Mouse (Mus musculus) testis, adult 2 months (tissue): ENCODE results near the gene Tmcc3. TPM values are rescaled to one million over a fixed set of nuclear protein-coding genes. Genes with fewer than 3 reads are reported as not detected.

Experiments
- H3K27ac ChIP-seq: fragments of 200-500 bp; 2 replicates; pipeline ENCODE4 v1.5.1; 2012; ENCODE audit warnings: low read depth, low read length; ENCODE audit not compliant: control insufficient read depth, insufficient read depth
- H3K27me3 ChIP-seq: fragments of 200-500 bp; 2 replicates; pipeline ENCODE4 v1.6.1; 2012; ENCODE audit warnings: mild to moderate bottlenecking, low read length, moderate library complexity; ENCODE audit not compliant: control insufficient read depth, insufficient read depth
- H3K36me3 ChIP-seq: fragments of 200-500 bp; 2 replicates; pipeline ENCODE4 v1.6.1; 2012; ENCODE audit warnings: mild to moderate bottlenecking, low read length; ENCODE audit not compliant: control insufficient read depth, insufficient read depth
- H3K4me1 ChIP-seq: fragments of 200-500 bp; 2 replicates; pipeline ENCODE4 v1.6.1; 2012; ENCODE audit warnings: low read length; ENCODE audit not compliant: control insufficient read depth, insufficient read depth
- H3K4me3 ChIP-seq: fragments of 200-500 bp; 2 replicates; pipeline ENCODE4 v1.5.1; 2012; ENCODE audit warnings: low read depth, mild to moderate bottlenecking, low read length, moderate library complexity, mixed read lengths; ENCODE audit not compliant: control insufficient read depth
- CTCF ChIP-seq: fragments of 200-500 bp; IDR thresholded peaks from 2 replicates; pipeline ENCODE4 v1.5.1; 2012; ENCODE audit warnings: low read depth, mild to moderate bottlenecking, inconsistent platforms, low read length, moderate library complexity; ENCODE audit not compliant: control insufficient read depth, insufficient read depth, insufficient replicate concordance
- POLR2A ChIP-seq: fragments of 200-500 bp; IDR thresholded peaks from 2 replicates; pipeline ENCODE4 v1.6.1; 2012; ENCODE audit warnings: low read depth, mild to moderate bottlenecking, inconsistent platforms, low read length, moderate library complexity; ENCODE audit not compliant: control insufficient read depth
- polyA plus RNA-seq: library from polyadenylated mRNA; depleted of rRNA; stranded (reverse); fragments of >200 nt; gene quantifications from 2 replicates; pipeline ENCODE4 v1.2.3, GENCODE M21; 2012

The Tmcc3 gene
- polyA plus RNA-seq, 1 experiment, result 5.7 TPM

- no peak overlapping the region for H3K4me3 ChIP-seq
- H3K4me1 ChIP-seq, result peaks cover 10% of the 10 kb centered on the region
- no peaks in the 10 kb centered on the region for H3K27me3 ChIP-seq
- H3K36me3 ChIP-seq, result no peaks in the 10 kb centered on the region
- no peak overlapping the region for H3K27ac ChIP-seq
- TF ChIP-seq POLR2A (no peak), CTCF (no peak)
Observed at GRCm38 (mm10) chr10:94477366-94478225, 165.8 kb downstream of the Tmcc3 start.

- Histone ChIP-seq H3K27ac (no peak overlapping the region), H3K36me3 (no peaks in the 10 kb centered on the region), H3K4me3 (peak overlapping the region; percentile 27), H3K4me1 (peaks cover 10% of the 10 kb centered on the region), H3K27me3 (no peaks in the 10 kb centered on the region)
- TF ChIP-seq POLR2A, result no peak
- TF ChIP-seq CTCF, result no peak
Observed at GRCm38 (mm10) chr10:94479646-94480045, 167.9 kb downstream of the Tmcc3 start.

GRCm38 (mm10) chr10:94480380-94481101 lies 168.8 kb downstream of the Tmcc3 start:
- no peaks in the 10 kb centered on the region for H3K36me3 ChIP-seq
- H3K4me1 ChIP-seq, result peaks cover 10% of the 10 kb centered on the region
- H3K4me3 ChIP-seq, result no peak overlapping the region
- H3K27me3 ChIP-seq, result no peaks in the 10 kb centered on the region
- TF ChIP-seq POLR2A (no peak), CTCF (no peak)
- no peak overlapping the region for H3K27ac ChIP-seq

- Histone ChIP-seq H3K27me3 (no peaks in the 10 kb centered on the region), H3K4me3 (no peak overlapping the region), H3K36me3 (no peaks in the 10 kb centered on the region), H3K27ac (no peak overlapping the region), H3K4me1 (peaks cover 10% of the 10 kb centered on the region)
- TF ChIP-seq CTCF (no peak), POLR2A (no peak)
Observed at GRCm38 (mm10) chr10:94481613-94482012, 169.9 kb downstream of the Tmcc3 start.

GRCm38 (mm10) chr10:94486179-94486578 lies 174.4 kb downstream of the Tmcc3 start:
- no peak overlapping the region for H3K27ac ChIP-seq
- TF ChIP-seq POLR2A (no peak), CTCF (no peak)

GRCm38 (mm10) chr10:94489509-94489908 lies 177.8 kb downstream of the Tmcc3 start:
- Histone ChIP-seq H3K27me3 (no peaks in the 10 kb centered on the region), H3K36me3 (no peaks in the 10 kb centered on the region), H3K4me3 (no peak overlapping the region), H3K27ac (no peak overlapping the region), H3K4me1 (no peaks in the 10 kb centered on the region)
- TF ChIP-seq POLR2A, result no peak
- no peak for TF ChIP-seq CTCF

More at GRCm38 (mm10) chr10:94486179-94486578, 174.4 kb downstream of the Tmcc3 start:
- Histone ChIP-seq H3K4me3 (no peak overlapping the region), H3K27me3 (no peaks in the 10 kb centered on the region), H3K36me3 (no peaks in the 10 kb centered on the region), H3K4me1 (no peaks in the 10 kb centered on the region)

- no peak overlapping the region for H3K27ac ChIP-seq
- H3K27me3 ChIP-seq, result no peaks in the 10 kb centered on the region
- H3K36me3 ChIP-seq, result no peaks in the 10 kb centered on the region
- no peaks in the 10 kb centered on the region for H3K4me1 ChIP-seq
- no peak overlapping the region for H3K4me3 ChIP-seq
- TF ChIP-seq POLR2A, result no peak
- no peak for TF ChIP-seq CTCF
Observed at GRCm38 (mm10) chr10:94491006-94491405, 179.3 kb downstream of the Tmcc3 start.
